Mouse (Mus musculus) kidney, adult 2 months (tissue): ENCODE results near the gene Kcnj9. TPM values are rescaled to one million over a fixed set of nuclear protein-coding genes. Genes with fewer than 3 reads are reported as not detected.

Source experiments
- DNase-seq: peaks from one replicate; pipeline ENCODE4 v3.0.0; 2021
- H3K27ac ChIP-seq: fragments of 200-500 bp; 2 replicates; pipeline ENCODE4 v1.5.1; 2012; ENCODE audit warnings: low read depth, low read length, control low read depth, inconsistent platforms; ENCODE audit not compliant: insufficient read depth
- H3K27me3 ChIP-seq: fragments of 200-500 bp; replicated peaks from 2 replicates; pipeline ENCODE4 v1.6.1; 2012; ENCODE audit warnings: mild to moderate bottlenecking, moderate library complexity, low read length, inconsistent platforms; ENCODE audit not compliant: control insufficient read depth, insufficient read depth
- H3K36me3 ChIP-seq: fragments of 200-500 bp; 2 replicates; pipeline ENCODE4 v1.6.1; 2012; ENCODE audit warnings: mild to moderate bottlenecking, moderate library complexity, low read length, inconsistent platforms; ENCODE audit not compliant: control insufficient read depth, insufficient read depth
- H3K4me1 ChIP-seq: fragments of 200-500 bp; 2 replicates; pipeline ENCODE4 v1.6.1; 2011; ENCODE audit warnings: low read length; ENCODE audit not compliant: control insufficient read depth, insufficient read depth
- H3K4me3 ChIP-seq: fragments of 200-500 bp; 2 replicates; pipeline ENCODE4 v1.5.1; 2011; ENCODE audit warnings: mild to moderate bottlenecking, low read depth, low read length, control low read depth; ENCODE audit not compliant: insufficient read depth
- CTCF ChIP-seq: fragments of 200-500 bp; conservative IDR thresholded peaks from 2 replicates; pipeline ENCODE4 v1.5.1; 2011; ENCODE audit warnings: low read depth, mild to moderate bottlenecking, control low read depth, low read length, moderate library complexity, mixed read lengths; ENCODE audit not compliant: insufficient read depth, insufficient read length
- POLR2A ChIP-seq: fragments of 200-500 bp; IDR thresholded peaks from one replicate; pipeline ENCODE4 v1.6.1; 2011; ENCODE audit warnings: low read depth, low read length, control low read depth
- WGBS: fragments of 180-500 bp; shearing (Covaris S2); methylation state at CpG from one replicate; pipeline ENCODE4 v1.1.7; 2018; 5-methylcytosine and 5-hydroxymethylcytosine counted together
- polyA plus RNA-seq: library from polyadenylated mRNA; depleted of rRNA; stranded (reverse); fragments of >200 nt; gene quantifications from 2 replicates; pipeline ENCODE4 v1.2.3, GENCODE M21; 2012

The Kcnj9 gene
- polyA plus RNA-seq, 1 experiment = 0.06 TPM

- 72% methylated on average over 4 of the region's 4 CpGs for WGBS
- TF ChIP-seq POLR2A = no peak
- no peak for TF ChIP-seq CTCF
- no peak for DNase-seq
- H3K4me3 ChIP-seq = no peak overlapping the region
- no peaks in the 10 kb centered on the region for H3K36me3 ChIP-seq
- no peak overlapping the region for H3K27ac ChIP-seq
- peaks cover 7% of the 10 kb centered on the region; the same call in 1 of the 2 replicates for H3K4me1 ChIP-seq
- H3K27me3 ChIP-seq = no peaks in the 10 kb centered on the region
Measured at GRCm38 (mm10) chr1:172306196-172306595, 22.9 kb downstream of the Kcnj9 start.

DNA sequence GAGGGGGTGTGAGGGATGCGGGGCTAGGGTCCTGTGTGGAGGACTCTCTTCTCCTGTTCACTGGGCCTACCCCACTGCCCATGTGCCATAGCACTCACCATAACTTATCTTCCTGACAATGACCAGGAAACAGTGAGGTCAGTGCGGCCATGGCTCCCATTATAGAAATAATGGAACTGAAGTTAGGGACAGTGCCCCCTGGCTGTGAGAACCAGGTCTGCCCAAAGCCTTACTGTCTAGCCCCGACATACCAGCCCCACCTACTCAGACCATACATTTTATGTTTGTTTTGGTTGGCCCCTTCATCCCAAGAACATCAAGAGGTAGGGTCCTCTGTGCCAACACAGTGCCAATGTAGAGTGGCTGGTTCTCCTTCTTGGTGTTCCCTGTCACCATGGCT is 23.5 kb downstream of the Kcnj9 start:
- Histone ChIP-seq H3K27me3 (no peaks in the 10 kb centered on the region), H3K36me3 (no peaks in the 10 kb centered on the region), H3K4me1 (peaks cover 4% of the 10 kb centered on the region; the same call in 1 of the 2 replicates), H3K4me3 (no peak overlapping the region), H3K27ac (no peak overlapping the region)
- no peak for DNase-seq
- TF ChIP-seq POLR2A (no peak), CTCF (peak; percentile 30; the same call in 1 of the 2 replicates)
- WGBS = 78% methylated on average over 3 of the region's 3 CpGs

DNA sequence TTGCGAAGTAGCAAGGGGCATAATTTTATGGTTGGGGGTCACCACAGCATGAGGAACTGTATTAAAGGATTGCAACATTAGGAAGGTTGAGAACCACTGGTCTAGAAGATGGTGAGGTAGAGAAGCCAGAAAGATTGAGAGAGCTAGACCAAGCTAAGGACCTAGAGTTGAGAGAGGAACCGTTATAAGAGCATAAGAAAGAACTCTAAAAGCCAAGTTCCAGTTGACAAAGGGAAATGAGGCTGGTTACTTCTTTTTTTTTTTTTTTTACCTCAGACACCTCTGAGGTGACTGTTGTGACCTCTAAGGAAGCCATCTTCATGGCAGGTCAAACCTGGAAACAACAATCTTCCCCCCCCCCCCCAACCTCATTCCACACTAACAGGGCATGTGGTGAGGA is 24.0 kb downstream of the Kcnj9 start:
- TF ChIP-seq CTCF = no peak
- no peak for TF ChIP-seq POLR2A
- no peak for DNase-seq
- Histone ChIP-seq H3K27ac (no peak overlapping the region), H3K36me3 (no peaks in the 10 kb centered on the region), H3K27me3 (no peaks in the 10 kb centered on the region), H3K4me1 (peaks cover 4% of the 10 kb centered on the region; the same call in 1 of the 2 replicates), H3K4me3 (no peak overlapping the region)
- 91% methylated on average over 2 of the region's 2 CpGs for WGBS

GRCm38 (mm10) chr1:172304443-172304842 is 24.7 kb downstream of the Kcnj9 start:
- no peaks in the 10 kb centered on the region for H3K36me3 ChIP-seq
- H3K27ac ChIP-seq = no peak overlapping the region
- H3K4me1 ChIP-seq = no peaks in the 10 kb centered on the region; the same call in 1 of the 2 replicates
- no peak for DNase-seq
- H3K27me3 ChIP-seq = no peaks in the 10 kb centered on the region
- TF ChIP-seq CTCF (no peak), POLR2A (no peak)
- H3K4me3 ChIP-seq = no peak overlapping the region
- WGBS = 85% methylated on average over 6 of the region's 6 CpGs

GRCm38 (mm10) chr1:172302851-172303250 is 26.3 kb downstream of the Kcnj9 start:
- Histone ChIP-seq H3K36me3 (no peaks in the 10 kb centered on the region), H3K27ac (no peak overlapping the region), H3K27me3 (no peaks in the 10 kb centered on the region), H3K4me3 (no peak overlapping the region), H3K4me1 (no peaks in the 10 kb centered on the region; the same call in 1 of the 2 replicates)
- TF ChIP-seq POLR2A = no peak
- TF ChIP-seq CTCF = no peak
- DNase-seq = no peak
- 55% methylated on average over 6 of the region's 6 CpGs for WGBS

DNA sequence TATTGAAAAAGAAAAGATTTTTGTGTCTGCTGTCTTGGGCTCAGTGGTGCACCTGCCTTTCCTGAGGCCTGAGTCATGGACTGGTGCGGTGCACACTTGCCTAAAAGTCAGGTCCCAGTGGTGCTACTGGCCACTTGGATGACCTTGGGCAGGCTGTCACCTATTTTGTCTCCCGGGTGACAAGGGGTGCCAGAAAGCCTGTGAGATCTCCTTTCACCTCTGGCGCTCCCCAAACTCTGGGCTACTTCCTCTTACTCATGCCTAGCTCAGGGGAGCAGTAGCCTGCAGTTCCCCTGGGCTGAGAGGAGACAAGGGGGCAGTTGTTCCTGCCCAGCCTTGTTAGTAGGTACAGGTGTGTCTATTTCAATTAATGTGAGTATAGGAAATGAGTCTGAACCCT is 26.8 kb downstream of the Kcnj9 start:
- Histone ChIP-seq H3K27ac (no peak overlapping the region), H3K36me3 (no peaks in the 10 kb centered on the region), H3K4me1 (no peaks in the 10 kb centered on the region; the same call in 1 of the 2 replicates), H3K4me3 (no peak overlapping the region), H3K27me3 (no peaks in the 10 kb centered on the region)
- TF ChIP-seq POLR2A (no peak), CTCF (no peak)
- no peak for DNase-seq
- 71% methylated on average over 3 of the region's 3 CpGs for WGBS

DNA sequence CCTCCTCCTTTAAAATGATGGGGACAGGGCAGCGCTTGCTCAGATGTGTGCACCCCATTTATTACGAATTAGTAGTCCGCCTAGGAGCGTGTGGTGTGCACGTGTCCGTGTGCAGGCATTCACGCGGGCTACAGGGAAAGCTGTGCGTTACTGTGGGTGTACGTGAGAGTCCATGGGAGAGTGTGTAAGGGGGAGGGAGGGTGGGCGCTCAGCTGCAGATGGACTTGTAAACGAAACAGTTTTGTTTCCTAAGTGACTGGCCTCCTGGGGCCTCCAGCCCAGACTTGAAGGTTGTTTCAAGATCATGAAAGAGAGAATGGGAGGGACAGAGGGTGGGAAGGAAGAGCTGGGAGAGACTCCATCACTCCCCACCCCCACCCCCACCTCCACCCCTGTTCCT is 27.9 kb downstream of the Kcnj9 start:
- Histone ChIP-seq H3K4me1 (no peaks in the 10 kb centered on the region; the same call in 1 of the 2 replicates), H3K27ac (no peak overlapping the region), H3K27me3 (no peaks in the 10 kb centered on the region), H3K36me3 (no peaks in the 10 kb centered on the region), H3K4me3 (no peak overlapping the region)
- DNase-seq = no peak
- 74% methylated on average over 12 of the region's 12 CpGs for WGBS
- TF ChIP-seq CTCF (no peak), POLR2A (no peak)
